Mouse (Mus musculus) gastrocnemius, postnatal 4 days (tissue): ENCODE data around the gene Hs3st5. TPM values are rescaled to one million over a fixed set of nuclear protein-coding genes. Genes with fewer than 3 reads are reported as not detected.
"Not testable (repeated sequence)": the region's sequence is repeated elsewhere in the genome, so short reads cannot be mapped to it uniquely, and the experiment has no call there.

Experiments
- DNase-seq, 2 experiments: peaks; one replicate each; pipeline ENCODE4 v3.0.0; 2021 to 2022; ENCODE audit warnings: low spot score in 2 of 2, mixed read lengths in 2 of 2
- total RNA-seq, 2 experiments: library from RNA; stranded (reverse); gene quantifications; 2 replicates each; pipeline ENCODE4 v1.2.3; 2021

Hs3st5 gene
- total RNA-seq, 2 experiments from 2014 or later, result 0.29 to 0.52 TPM

GRCm38 (mm10) chr10:36556128-36556527 lies 49.5 kb downstream of the Hs3st5 start:
- DNase-seq, result no peak

DNA sequence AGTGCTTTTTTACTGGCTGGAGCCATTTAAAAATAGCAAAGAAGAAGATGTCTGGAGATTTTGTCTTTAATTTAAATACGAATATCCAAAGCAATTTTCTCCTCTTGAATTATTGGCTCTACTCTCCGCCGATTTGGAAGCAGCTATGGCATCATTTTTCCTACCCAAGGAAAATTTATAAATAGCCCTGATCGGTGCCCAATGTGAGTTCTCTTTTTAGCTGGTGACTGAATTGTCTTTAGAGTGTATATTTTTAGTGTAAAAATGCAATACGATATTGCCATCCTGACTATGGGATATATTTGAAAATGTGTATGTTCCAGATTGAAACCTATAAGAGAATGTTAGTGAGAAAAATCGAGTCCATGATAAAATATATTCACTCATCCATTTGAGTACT lies 51.1 kb downstream of the Hs3st5 start:
- DNase-seq, result no peak

DNA sequence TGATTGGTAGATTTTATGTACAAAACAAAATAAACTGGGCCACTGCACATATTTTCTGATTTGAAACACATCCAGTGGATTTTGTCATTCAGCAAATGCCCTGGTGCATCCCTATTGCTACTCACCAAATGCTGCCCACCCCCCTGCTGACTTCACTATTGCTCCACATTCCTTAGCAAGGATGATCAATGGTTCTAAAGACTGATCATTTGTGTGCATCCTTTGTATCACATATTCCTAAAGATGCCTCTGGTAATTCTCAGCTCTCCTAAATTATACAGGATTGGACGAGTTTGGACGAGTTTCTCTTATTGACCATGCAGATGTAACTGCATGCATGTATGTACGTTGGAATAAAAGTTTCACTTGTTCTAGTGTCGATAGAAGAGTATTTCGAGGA lies 52.1 kb downstream of the Hs3st5 start:
- DNase-seq, result no peak

DNA sequence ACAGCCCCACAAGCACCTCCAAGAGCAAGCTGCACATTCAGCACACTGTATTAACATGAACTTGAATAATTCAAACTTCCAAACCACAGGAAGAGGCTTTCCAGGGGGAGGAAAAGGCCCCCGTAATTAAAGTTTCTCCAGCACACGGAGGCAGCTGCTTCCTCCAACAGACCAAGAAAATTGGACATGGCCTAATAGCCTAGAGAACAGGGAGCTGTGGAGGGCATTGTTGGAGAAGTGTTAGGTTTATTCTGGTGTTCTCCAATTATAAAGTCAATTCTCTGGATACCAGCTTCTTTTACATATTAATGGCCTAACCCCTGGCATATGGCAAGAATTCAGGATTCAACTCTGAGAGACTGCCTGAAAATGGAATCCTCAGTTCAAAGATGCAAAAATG lies 60.6 kb downstream of the Hs3st5 start:
- no peak for DNase-seq

GRCm38 (mm10) chr10:36572540-36572939 lies 65.9 kb downstream of the Hs3st5 start:
- DNase-seq, result no peak

DNA sequence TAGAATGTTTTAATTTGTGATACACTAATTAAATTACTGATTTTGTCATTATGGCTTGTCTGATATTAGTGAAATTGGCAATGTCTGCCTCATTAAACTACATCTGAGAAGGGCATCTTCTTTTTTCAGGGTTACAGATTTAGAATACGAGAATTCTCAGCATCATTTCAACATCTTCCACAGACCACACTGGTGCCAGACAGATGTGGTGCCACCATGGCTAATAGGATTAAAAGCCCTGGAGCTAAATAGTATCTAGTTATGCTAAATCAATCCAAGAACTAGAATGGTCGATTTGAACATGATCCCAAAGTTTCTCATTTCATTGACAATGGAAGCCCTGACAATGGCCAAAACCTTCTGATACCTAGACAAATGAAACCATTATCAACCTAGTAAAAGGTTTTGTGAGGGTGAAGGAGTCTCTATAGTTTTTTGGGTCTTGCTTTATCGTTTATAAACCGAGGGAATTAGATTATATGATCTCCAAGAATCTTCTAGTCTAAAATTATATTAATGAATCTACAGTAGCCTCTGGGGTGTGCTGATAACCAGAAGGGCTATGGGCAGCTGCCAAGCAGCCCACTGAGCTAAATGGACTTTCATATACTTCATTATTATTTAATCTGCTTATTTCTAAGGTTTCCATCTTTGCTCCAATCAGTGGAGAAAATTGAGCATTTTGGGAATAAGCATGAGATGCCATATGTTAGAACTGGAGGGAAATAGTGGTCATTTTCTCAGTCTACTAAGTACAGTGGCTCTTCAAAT lies 71.9 kb downstream of the Hs3st5 start:
- no peak for DNase-seq

GRCm38 (mm10) chr10:36610400-36610799 lies 103.8 kb downstream of the Hs3st5 start:
- DNase-seq, result no peak

DNA sequence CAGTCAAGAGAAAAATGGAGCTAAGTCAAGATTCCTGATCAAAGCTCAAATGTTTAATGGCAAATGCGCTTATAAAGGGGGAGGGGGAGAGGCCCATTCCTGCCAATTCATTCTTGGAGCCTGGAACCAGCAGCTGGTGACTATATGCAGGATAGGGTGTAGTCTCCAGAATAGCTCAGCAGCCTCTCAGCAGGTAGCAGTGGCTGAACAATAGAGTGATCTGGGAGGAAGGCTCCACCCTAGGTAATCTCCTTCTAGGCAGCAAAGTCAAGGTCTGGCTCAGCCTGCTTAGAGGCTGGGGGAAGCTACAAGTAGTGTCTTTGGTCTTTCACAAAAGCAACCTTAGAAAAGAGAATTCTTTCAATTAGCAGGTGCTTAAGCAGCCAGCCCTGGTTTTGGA lies 104.8 kb downstream of the Hs3st5 start:
- not testable (repeated sequence) for DNase-seq

- no peak for DNase-seq
These were observed 116.4 kb downstream of the Hs3st5 start for GRCm38 (mm10) chr10:36623037-36623436.

DNA sequence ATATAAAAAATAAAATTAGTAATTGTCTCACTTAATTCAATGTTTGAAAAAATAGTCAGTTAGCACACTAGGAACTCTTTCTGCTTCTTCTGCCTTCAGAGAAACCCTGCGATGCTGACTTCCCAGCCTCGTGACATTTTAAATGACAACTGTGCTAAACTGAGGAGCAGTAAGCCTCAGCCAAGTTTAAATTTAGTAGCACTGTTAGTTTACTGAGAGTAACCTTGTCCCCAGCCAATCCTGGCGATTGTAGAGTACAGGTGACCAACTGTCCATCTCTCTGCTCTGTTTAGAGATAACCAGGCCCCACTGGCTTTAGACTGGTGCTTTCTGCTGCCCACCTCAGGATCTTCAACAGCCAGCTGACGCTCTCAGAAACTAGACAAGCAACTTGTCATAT lies 121.3 kb downstream of the Hs3st5 start:
- no peak for DNase-seq

DNA sequence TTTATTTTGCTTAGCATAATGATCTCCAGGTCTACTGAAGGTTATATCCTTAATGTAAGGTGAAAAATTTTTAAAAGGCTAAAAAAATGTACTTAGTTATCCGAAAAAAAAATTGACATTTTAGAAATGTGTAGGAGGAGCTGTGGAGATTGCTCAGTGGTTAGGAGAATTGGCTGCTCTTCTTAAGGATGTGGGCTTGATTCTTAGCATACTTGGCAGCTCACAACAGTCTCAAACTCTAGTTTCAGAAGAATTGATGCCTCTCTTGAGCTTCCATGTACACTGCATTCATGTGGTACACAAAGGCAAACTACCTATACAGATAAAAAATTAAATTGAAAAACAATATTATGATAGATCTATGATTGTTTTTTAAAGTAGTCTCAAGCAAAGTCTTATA lies 125.1 kb downstream of the Hs3st5 start:
- DNase-seq, result no peak

DNA sequence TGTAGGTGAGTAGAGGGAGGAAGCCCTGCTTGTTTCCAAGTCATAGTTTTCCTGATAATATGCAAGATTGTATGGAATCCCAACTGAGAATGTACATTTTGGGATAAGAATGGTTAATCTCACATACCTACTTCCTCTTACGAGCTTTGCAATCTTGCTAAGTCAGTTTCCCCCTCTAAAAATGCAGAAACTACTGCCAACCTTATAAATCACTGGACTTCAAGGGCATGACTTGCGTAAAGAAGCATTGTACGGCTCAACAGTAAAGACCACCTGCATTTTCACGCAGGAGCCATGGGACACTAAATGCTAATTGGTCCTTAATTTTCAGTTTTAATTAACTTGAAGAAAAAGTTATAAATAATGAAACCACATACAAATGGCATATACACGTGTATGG lies 144.0 kb downstream of the Hs3st5 start:
- no peak for DNase-seq

DNA sequence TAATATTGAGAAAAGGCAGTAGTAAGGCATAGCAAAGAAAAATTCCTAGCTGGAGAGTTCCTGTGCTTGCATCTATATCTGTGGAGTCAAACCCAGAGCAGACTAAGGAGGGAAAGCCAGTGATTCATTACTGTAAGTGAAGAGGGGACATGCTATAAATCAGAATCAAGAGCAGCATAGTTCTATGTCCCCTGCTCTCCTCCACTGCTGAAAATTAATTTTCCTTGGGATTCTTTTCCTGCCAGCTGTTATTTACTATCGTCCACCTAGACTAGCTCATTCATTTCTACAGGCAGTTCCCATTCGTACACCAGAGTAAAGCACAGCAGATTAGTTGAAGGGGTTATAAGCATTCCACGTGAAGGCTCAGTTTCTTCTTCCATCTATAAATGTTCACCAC lies 207.4 kb downstream of the Hs3st5 start:
- no peak for DNase-seq

GRCm38 (mm10) chr10:36726239-36726638 lies 219.6 kb downstream of the Hs3st5 start:
- DNase-seq, result no peak

- no peak for DNase-seq
These were observed 222.9 kb downstream of the Hs3st5 start for GRCm38 (mm10) chr10:36729361-36730098.

DNA sequence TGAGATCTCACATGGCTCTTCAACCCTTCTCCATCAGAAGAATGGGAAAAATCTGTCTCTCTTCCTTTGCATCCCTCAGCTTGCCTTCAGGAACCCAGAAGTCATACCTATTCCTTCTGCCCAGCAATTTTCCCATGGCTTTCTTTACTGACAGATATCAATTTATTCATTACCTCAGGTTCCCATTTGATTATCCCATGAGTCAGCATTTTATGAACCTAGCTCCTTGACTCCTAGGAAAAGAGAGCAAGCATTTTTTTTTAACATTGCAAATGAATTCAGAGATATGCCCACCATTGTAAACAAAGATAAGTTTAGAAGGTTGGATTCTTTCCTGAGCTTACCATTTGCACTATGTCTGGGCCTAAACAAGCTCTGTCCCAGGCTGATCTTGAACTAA lies 232.8 kb downstream of the Hs3st5 start:
- no peak for DNase-seq

- no peak for DNase-seq
These were observed 243.4 kb downstream of the Hs3st5 start for GRCm38 (mm10) chr10:36750021-36750420.

- DNase-seq, result no peak
These were observed 247.9 kb downstream of the Hs3st5 start for GRCm38 (mm10) chr10:36754471-36754870.

DNA sequence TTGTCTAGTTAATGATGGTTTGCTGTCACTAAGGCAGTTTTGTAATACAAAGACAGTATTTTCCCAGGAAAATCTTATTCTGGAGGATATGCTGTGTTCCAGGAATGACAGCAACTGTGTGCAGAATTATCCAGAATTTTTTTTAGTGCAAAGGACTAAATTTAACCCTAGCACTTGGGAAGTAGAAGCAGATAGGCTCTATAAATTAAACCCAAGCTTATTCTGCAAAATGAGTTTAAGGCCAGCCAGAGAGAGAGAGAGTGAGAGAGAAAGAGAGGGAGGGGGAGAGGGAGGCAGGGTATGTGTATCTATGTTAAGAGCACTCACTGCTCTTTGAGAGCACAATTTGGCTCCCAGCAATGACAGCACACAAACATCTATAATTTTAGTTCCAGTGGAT lies 267.0 kb downstream of the Hs3st5 start:
- no peak for DNase-seq

- no peak for DNase-seq
These were observed 268.3 kb downstream of the Hs3st5 start for GRCm38 (mm10) chr10:36774898-36775297.

- no peak for DNase-seq
These were observed 275.0 kb downstream of the Hs3st5 start for GRCm38 (mm10) chr10:36781641-36782040.

DNA sequence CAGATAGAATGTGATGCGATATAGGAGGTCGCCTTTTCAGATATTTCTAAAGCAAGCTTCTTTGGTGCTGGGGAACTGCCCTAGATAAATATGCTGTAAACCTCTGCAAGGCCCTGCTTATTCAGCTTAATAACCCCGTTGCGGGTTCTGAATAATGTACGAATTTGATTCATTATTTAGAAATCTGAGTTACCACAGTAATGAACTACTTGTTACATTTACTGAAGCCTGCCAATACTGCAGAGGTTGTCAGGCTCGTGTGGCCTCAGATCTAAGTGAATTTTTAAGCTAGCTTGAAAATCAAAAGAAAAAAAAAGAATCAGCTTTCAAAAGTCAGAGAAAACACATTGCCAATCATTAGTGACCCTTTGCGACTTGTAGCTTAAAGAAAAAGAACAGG lies 280.4 kb downstream of the Hs3st5 start:
- no peak for DNase-seq

DNA sequence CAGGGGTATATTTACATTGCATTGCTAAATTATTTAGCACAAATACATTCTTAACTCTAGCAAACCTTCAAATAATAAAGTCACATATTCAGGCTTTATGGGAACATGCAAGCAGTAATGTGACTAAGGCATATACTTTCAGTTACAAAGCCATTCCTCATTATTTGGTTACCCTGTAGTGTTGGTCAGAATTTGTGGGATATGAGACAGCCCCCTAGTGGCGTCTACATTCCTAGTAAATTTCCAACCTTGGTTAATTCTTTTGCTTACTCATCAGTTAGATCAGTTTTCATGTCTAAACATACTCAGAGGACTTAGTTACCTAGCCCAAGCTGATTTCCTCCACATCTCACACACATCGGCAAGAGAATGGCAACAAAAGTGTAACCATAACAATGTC lies 285.2 kb downstream of the Hs3st5 start:
- DNase-seq, result no peak
